Mouse (Mus musculus): ENCODE measurements around the gene Ankrd35.

Gene Ankrd35

GRCm38 (mm10) chr3:96663432-96664239, 6.3 kb upstream of the Ankrd35 start:
- no peak for TF ChIP-seq GATA4 (IDR thresholded peaks at IDR 0.05; ENCODE audit: insufficient replicate concordance, low read length)

- no peak for TF ChIP-seq GATA4 (IDR thresholded peaks at IDR 0.05; ENCODE audit: insufficient replicate concordance, low read length)
These were observed 3.0 kb upstream of the Ankrd35 start for GRCm38 (mm10) chr3:96666916-96667315.

DNA sequence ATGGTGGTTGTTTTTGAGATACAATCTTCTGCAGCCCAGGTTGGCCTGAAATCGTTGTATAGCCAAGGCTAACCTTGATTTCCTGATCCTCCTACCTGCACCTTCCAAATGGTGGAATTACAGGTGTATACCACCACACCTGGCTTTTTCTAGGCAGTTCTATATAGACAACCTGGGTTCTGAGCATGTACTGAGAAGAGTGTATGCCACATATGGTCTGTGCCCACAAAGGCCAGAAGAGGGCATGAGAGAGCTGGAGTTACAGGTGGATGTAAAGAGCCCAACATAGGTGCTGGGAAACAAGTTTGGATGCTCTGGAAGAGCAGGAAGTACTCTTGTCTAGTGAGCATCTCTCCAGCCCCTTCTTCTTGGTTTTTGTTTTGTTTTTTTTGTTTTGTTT, 2.6 kb upstream of the Ankrd35 start:
- TF ChIP-seq GATA4 (IDR thresholded peaks at IDR 0.05; ENCODE audit: insufficient replicate concordance, low read length): no peak

- TF ChIP-seq GATA4 (IDR thresholded peaks at IDR 0.05; ENCODE audit: insufficient replicate concordance, low read length): no peak
These were observed 1.4 kb upstream of the Ankrd35 start for GRCm38 (mm10) chr3:96668424-96669067.

DNA sequence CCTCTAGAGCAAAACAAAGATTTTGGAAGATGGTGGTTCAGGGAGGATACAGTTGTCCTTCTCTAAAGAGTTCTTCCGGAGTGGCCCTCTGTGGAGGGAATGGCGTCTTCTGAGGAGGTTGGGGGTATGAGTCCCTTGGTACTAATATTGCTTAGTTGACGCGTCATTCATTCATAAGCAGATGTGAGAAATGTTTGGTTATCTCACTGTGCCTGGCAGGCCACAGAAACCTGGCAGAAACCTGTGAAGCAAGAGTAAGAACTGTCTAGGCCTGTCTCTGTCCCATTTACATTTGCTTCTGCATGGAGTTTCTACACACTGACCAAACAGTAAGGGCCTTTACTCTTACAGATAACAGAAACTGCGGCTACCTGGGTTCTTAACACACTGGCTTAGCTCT, 1.6 kb downstream of the Ankrd35 start:
- no peak for TF ChIP-seq GATA4 (IDR thresholded peaks at IDR 0.05; ENCODE audit: insufficient replicate concordance, low read length)

GRCm38 (mm10) chr3:96673514-96673913, 3.6 kb downstream of the Ankrd35 start:
- TF ChIP-seq GATA4 (IDR thresholded peaks at IDR 0.05; ENCODE audit: insufficient replicate concordance, low read length): no peak

DNA sequence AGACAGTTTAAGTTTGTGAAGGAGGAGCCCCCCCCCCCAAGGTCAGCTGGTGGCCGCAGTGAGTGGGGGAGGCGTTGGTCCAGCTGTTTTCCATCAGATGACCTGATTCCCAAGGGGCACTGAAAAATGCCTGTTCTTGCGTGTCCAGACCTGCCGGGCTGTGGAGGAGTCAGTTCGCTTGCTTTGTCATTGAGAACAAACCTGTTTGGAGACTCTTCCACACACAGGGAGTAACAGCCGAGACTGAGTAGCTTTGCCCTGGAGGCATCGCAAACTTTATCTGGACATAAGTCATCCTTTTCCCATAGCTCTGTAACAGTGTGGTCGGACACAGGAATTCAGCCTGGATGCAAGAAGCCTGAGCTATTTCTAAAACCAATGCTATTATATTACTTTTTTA, 4.5 kb downstream of the Ankrd35 start:
- TF ChIP-seq GATA4 (IDR thresholded peaks at IDR 0.05; ENCODE audit: insufficient replicate concordance, low read length): no peak

GRCm38 (mm10) chr3:96675171-96675570, 5.2 kb downstream of the Ankrd35 start:
- no peak for TF ChIP-seq GATA4 (IDR thresholded peaks at IDR 0.05; ENCODE audit: insufficient replicate concordance, low read length)

DNA sequence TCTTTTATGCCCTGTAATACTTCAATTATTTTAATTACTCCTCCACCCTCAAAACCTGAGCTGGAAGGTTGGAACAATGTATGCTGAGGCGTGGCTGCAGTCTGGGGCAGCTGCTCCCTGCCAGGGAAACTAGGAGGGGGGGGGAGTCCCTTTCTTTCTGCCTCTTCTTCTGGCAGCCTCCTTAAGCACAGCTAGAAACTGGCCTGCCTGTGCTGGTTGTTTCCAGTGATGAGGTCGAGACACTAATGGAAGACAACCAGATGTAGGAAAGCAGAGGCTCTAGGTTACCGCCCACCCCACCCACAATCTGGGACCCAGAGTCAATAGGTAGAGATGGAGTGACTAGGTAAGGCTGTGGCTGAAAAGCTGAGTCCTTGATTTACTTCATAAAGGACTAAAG, 5.8 kb downstream of the Ankrd35 start:
- TF ChIP-seq GATA4 (IDR thresholded peaks at IDR 0.05; ENCODE audit: insufficient replicate concordance, low read length): no peak

GRCm38 (mm10) chr3:96678456-96678855, 8.5 kb downstream of the Ankrd35 start:
- TF ChIP-seq GATA4 (IDR thresholded peaks at IDR 0.05; ENCODE audit: insufficient replicate concordance, low read length): no peak

GRCm38 (mm10) chr3:96679159-96679674, 9.3 kb downstream of the Ankrd35 start:
- TF ChIP-seq GATA4 (IDR thresholded peaks at IDR 0.05; ENCODE audit: insufficient replicate concordance, low read length): no peak

DNA sequence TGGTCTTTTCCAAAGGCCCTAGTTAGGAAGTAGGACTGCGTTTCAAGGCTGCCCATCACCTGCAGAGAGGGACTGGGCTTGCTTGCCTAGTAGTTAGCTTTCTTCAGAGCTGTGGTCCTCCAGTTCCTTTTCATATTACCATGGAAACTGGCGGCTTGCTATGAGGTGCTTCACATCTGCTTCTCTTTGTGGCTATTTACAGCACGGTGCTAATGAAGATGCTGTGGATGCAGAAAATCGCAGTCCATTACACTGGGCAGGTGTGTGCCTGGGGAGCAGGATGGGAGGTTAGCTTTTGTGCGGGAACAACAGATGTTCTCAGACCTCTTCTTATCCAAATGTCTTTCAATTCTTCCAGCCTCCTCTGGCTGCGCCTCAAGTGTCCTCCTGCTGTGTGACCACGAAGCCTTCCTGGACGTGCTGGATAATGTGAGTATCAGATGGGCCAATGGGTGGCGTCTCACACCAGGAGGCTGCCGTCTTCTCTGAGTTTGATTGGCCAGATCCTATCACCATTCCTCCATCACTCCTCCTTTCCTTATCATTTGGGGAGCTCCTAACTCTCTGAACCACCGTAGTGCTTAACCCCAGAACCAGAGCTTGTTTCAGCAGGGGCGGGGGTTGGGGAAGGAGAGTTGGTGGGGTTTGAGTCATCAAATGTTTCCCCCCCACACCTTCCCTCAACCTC, 10.5 kb downstream of the Ankrd35 start:
- no peak for TF ChIP-seq GATA4 (IDR thresholded peaks at IDR 0.05; ENCODE audit: insufficient replicate concordance, low read length)

- TF ChIP-seq GATA4 (IDR thresholded peaks at IDR 0.05; ENCODE audit: insufficient replicate concordance, low read length): no peak
These were observed 13.6 kb downstream of the Ankrd35 start for GRCm38 (mm10) chr3:96683496-96683895.

DNA sequence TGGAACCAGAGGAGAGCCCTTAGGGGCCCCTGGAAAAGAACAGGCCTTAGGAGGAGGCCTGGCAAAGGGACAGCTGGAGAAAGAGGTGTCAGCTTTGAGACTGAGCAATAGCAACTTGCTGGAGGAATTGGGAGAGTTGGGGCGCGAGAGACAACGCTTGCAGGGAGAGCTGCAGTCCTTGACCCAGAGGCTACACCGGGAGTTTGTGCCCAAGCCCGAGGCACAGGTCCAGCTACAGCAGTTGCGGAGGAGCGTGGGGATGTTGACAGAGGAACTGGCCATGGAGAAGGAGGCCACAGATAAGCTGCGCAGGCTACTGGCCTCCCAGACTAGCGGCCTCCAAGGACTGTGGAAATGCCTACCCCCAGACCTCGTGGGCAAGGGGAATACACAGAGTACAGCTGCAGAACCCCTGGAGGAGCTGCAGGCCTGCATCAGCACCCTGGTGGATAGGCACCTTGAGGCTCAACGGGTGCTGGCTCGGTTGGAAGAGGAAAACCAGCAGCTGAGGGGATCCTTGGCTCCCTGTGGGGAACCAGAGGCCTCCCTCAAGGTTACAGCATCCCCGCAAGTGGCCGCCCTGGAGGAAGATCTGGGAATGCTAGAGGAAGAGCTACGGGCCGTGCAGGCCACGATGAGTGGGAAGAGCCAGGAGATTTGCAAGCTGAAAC, 14.4 kb downstream of the Ankrd35 start:
- no peak for TF ChIP-seq GATA4 (IDR thresholded peaks at IDR 0.05; ENCODE audit: insufficient replicate concordance, low read length)

DNA sequence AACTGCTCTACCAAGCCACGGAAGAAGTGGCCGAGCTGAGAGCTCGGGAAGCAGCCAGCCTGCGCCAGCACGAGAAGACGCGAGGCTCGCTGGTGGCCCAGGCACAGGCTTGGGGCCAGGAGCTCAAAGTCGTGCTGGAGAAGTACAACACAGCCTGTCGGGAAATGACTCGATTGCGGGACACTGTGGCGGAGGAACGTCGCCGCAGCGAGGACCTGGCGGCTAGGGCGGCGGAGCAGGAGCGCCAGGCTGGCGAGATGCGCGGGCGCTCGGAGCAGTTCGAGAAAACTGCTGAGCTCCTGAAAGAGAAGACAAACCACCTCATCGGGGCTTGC, 14.9 kb downstream of the Ankrd35 start:
- TF ChIP-seq GATA4 (IDR thresholded peaks at IDR 0.05; ENCODE audit: insufficient replicate concordance, low read length): no peak
